Mouse (Mus musculus): ENCODE measurements around the gene Spock2.
A peak's percentile ranks its signal among the peaks of the same experiment; 100 is the strongest.

Spock2 gene

GRCm38 (mm10) chr10:60106146-60106530 lies at the start of gene Spock2:
Spock2 (plus strand) TSS chr10:60106219.
- peak; percentile 65 for DNase-seq (ENCODE audit: low read depth, low spot score)

GRCm38 (mm10) chr10:60062173-60062572 lies 43.8 kb upstream of the Spock2 start:
- DNase-seq (ENCODE audit: low read depth, low spot score), result no peak

GRCm38 (mm10) chr10:60062931-60063330 lies 43.1 kb upstream of the Spock2 start:
- no peak for DNase-seq (ENCODE audit: low read depth, low spot score)

GRCm38 (mm10) chr10:60066524-60066923 lies 39.5 kb upstream of the Spock2 start:
- DNase-seq (ENCODE audit: low read depth, low spot score), result no peak

DNA sequence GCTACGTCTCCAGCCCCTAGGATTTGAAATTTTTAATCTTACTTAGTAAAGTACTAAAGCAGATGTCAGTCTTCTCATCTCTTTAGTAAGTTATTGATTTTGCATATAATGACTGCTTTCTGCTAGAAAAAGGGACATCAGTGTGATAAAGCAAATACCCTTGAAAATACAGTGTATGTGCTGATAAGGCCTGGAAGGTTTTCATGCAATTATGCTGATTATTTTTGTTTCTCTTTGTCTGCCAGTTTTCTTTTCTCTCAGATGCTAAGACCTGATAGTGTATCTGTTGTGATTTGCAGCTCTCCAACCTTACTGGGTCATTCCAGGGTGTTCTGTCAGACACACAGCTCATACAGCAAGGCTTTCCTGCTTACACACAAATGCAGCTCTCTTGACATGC lies 30.9 kb upstream of the Spock2 start:
- no peak for DNase-seq (ENCODE audit: low read depth, low spot score)

DNA sequence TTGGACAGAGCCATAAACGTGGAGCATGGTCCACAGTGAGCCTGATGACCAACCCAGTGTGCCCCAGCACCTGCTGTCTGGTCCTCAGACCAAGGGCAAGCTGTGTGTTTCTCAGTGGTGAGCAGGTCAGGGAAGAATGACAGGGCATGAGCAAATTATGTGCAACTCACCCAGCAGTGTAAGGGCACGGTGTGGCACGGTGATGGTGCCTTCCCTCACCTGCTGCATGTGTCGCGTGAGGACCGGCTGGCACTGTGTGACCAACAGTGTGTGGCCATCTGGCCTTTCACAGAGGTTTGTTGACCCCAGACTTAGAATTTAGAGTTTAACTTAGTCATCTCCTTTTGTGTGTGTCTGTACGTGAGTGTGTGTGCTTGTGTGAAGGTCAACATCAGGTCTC lies 28.8 kb upstream of the Spock2 start:
- no peak for DNase-seq (ENCODE audit: low read depth, low spot score)

DNA sequence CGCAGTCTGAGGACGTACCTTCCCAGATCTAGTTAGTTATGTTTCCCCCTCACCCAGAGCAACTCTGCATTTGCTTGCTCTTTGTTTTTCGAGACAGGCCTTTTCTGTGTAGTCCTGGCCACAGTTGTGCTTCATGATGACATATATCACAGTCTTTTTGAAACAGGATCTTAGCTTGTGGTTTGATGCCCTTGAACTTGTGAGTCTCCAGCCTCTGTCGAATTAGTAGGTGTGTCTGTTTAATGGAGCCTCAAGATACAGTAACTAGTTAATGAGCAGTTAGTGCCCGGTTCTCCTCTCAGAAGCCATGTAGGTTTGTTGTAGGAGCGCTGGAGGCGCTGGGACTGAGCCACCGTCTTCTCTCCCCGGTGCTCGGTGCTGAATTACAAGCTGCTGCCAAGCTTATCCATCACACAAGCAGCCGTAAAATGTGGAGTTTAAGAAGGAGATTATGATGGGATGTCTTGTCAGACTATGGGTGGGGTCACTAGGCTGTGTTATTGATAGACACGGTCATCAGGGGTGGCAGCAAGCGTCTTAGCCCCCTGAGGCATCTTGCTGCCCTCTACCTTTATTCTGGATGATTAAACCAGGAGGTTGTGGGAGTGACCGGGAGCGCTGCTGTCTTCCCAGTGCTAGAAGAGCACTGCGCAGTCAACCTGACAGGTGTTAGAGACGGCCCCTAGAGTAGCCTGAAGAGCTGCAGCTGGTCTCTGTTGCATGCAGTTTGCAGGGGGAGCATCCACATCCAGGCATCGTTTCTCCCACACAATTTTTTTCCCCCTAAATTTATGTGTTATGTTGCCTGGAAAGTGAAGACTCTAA lies 28.1 kb upstream of the Spock2 start:
- no peak for DNase-seq (ENCODE audit: low read depth, low spot score)

DNA sequence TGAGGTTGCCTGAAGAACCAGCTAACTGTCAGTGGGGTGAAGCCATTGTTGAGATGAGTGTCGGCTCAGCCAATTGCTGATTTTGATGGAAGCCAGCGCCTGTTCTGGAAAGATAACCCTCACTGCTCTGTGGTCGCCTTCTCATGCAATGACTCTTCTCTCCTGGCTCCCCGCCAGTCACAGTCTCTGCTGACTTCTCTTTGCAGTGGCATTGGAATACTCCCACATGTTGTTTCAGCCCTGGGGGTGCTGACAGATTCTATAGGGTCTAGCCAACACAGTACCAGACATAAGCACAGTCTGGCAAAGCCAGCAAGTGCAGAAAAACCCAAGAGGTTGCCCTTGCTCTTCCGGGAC lies 27.5 kb upstream of the Spock2 start:
- no peak for DNase-seq (ENCODE audit: low read depth, low spot score)

- DNase-seq (ENCODE audit: low read depth, low spot score), result no peak
These were observed 25.8 kb upstream of the Spock2 start for GRCm38 (mm10) chr10:60080171-60080570.

- no peak for DNase-seq (ENCODE audit: low read depth, low spot score)
These were observed 25.4 kb upstream of the Spock2 start for GRCm38 (mm10) chr10:60080601-60080981.

DNA sequence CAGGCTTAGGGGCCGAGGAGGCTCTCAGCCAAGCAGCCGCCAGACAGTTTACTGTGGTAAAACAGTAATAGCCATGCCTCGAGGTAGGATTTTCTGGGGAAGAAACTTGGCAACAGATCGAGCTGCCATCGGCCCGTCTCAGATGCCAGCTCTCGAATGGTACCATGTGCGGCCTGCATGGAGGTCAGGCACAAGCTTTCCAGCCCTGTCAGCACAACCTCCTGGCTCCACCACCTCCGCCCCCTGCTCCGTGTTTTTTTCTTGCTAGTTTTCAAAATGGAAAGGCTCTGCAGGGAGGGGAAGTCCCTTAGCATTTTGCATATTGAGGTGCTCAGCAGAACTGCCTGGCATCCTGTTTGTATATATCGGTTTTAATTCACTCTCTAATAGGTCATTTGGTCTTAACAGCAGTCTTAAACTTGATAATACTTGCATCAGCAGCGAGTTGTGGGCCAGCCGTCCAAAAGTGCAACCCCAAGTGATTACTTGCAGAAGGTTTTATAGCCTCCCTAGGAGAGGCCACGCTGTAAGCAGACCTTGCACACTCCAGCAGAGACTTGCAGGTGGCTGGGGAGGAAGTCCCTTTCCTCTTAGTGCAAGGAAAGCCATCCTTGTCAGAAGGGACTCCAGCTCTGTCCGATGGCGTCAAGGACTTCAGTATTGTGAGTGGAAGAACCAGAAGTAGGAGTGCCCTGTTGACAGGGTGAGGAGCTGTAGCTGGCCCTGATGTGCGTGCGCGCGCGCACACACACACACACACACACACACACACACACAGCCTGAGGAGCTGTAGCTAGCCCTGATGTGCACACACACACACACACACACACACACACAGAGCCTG lies 24.8 kb upstream of the Spock2 start:
- no peak for DNase-seq (ENCODE audit: low read depth, low spot score)

GRCm38 (mm10) chr10:60081905-60082304 lies 24.1 kb upstream of the Spock2 start:
- DNase-seq (ENCODE audit: low read depth, low spot score), result no peak

DNA sequence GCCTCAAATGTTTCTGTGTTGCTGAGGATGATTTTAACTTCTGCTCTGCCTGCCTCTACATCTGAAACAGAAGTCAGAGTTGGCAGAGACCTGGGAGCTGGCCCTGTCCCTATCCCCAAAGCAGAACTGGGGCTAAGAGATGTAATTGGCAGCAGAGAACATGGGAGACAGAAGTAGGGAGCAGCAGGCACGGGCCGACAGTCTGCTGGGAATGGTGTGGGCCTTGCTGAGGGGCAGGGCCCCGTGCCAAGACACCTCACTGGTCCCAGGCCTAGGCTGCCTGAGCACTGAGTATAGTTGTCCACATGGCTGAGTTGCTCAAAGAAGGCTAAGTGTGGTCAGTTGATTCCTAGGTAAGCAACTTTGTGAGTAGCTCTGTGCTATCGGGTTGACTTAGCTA lies 22.0 kb upstream of the Spock2 start:
- no peak for DNase-seq (ENCODE audit: low read depth, low spot score)

- no peak for DNase-seq (ENCODE audit: low read depth, low spot score)
These were observed 13.7 kb upstream of the Spock2 start for GRCm38 (mm10) chr10:60092311-60092710.

GRCm38 (mm10) chr10:60093751-60094150 lies 12.3 kb upstream of the Spock2 start:
- DNase-seq (ENCODE audit: low read depth, low spot score), result no peak

GRCm38 (mm10) chr10:60095558-60095957 lies 10.5 kb upstream of the Spock2 start:
- DNase-seq (ENCODE audit: low read depth, low spot score), result no peak

- DNase-seq (ENCODE audit: low read depth, low spot score), result no peak
These were observed 9.7 kb upstream of the Spock2 start for GRCm38 (mm10) chr10:60096302-60096701.

- no peak for DNase-seq (ENCODE audit: low read depth, low spot score)
These were observed 8.9 kb upstream of the Spock2 start for GRCm38 (mm10) chr10:60097146-60097545.

GRCm38 (mm10) chr10:60097774-60098173 lies 8.2 kb upstream of the Spock2 start:
- DNase-seq (ENCODE audit: low read depth, low spot score), result no peak

- no peak for DNase-seq (ENCODE audit: low read depth, low spot score)
These were observed 451 bp upstream of the Spock2 start for GRCm38 (mm10) chr10:60105391-60106145.

DNA sequence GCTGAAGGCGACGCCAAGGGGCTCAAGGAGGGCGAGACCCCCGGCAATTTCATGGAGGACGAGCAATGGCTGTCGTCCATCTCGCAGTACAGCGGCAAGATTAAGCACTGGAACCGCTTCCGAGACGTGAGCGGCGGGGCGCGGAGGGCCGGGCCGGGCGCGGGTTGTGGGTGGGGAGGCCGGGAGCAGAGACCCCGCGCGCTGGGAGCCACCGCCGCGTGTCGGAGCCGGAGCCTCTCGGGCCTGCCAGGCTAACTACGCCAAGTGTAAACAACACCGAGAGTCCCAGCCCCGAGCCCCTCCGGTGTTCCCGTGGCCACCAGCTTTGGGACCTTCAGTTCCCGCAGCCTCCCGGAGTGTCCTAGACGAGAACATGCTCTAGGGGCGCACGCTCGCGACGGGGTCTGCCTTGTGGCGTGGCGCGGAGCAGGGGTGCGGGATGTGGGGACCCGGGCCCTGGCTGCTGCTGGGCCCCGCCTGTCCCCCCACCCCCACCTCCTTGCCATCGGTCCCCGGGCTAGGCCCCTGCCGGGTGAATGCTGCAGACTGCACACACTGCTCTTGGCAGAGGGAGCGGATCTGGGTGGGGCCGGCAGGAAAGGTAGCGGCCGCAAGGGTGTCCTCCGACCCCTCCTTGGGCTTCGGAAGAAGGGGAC lies 640 bp downstream of the Spock2 start:
- no peak for DNase-seq (ENCODE audit: low read depth, low spot score)

DNA sequence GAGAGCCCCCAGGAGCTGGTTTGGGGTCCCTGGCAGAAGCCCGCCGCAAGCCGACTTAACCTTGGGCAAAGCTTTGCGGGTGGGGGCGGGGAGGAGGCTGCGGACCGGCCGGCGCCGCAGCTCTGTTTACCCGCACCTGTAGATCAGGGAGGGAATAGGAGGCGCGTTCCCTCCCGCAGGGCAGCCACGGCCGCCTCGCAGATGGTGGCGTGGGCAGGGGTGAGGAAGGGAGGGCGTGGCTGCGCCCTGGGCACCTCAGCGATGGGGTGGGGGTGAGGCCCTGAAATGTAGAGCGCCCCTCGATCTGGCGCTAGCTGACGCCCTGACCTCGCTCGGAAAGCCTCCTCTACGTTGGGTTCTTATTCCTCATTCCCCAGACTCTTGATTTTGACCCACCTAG lies 1.4 kb downstream of the Spock2 start:
- DNase-seq (ENCODE audit: low read depth, low spot score), result no peak

Data from brain, embryonic 18.5 days (tissue).